Mouse (Mus musculus) midbrain, embryonic 14.5 days (tissue): ENCODE measurements at regions not wholly inside any gene's neighbourhood (a gene's known extent, or its start where the extent isn't known, plus 50 kb on each side); places are given as distances from the start of the nearest gene placed in this dataset.
"Not testable (repeated sequence)": the region's sequence is repeated elsewhere in the genome, so short reads cannot be mapped to it uniquely, and the experiment has no call there.

Experiments used
- ATAC-seq: fragments of 200-750 bp; cut with Nextera tagmentation; 2 replicates; pipeline ENCODE4 v1.8.0; 2017; ENCODE audit warnings: moderate number of reproducible peaks, moderate library complexity; ENCODE audit not compliant: low FRiP score, low TSS enrichment
- DNase-seq: peaks from one replicate; pipeline ENCODE4 v3.0.0-alpha.2; 2015
- H3K27ac ChIP-seq: fragments of 300-500 bp; sonication (generic); replicated peaks from 2 replicates; pipeline ENCODE4 v1.5.1; 2014; ENCODE audit warnings: mild to moderate bottlenecking, low read depth, low read length, moderate library complexity
- H3K27me3 ChIP-seq: fragments of 300-500 bp; sonication (generic); 2 replicates; pipeline ENCODE4 v1.6.1; 2014; ENCODE audit warnings: low read length, control low read depth, mixed read lengths; ENCODE audit not compliant: control insufficient read depth, insufficient read depth
- H3K36me3 ChIP-seq: fragments of 300-500 bp; sonication (generic); 2 replicates; pipeline ENCODE4 v1.6.1; 2014; ENCODE audit warnings: low read length, control low read depth; ENCODE audit not compliant: control insufficient read depth, insufficient read depth
- H3K4me1 ChIP-seq: fragments of 300-500 bp; sonication (generic); 2 replicates; pipeline ENCODE4 v1.6.1; 2014; ENCODE audit warnings: mild to moderate bottlenecking, antibody characterized with exemption, low read length, control low read depth; ENCODE audit not compliant: control insufficient read depth, insufficient read depth
- H3K4me2 ChIP-seq: fragments of 300-500 bp; sonication (generic); 2 replicates; pipeline ENCODE4 v1.6.1; 2014; ENCODE audit warnings: mild to moderate bottlenecking, low read length, moderate library complexity
- H3K4me3 ChIP-seq: fragments of 300-500 bp; sonication (generic); replicated peaks from 2 replicates; pipeline ENCODE4 v1.5.1; 2014; ENCODE audit warnings: low read depth, low read length
- H3K9ac ChIP-seq: fragments of 300-500 bp; sonication (generic); replicated peaks from 2 replicates; pipeline ENCODE4 v1.6.1; 2014; ENCODE audit warnings: mild to moderate bottlenecking, low read length, moderate library complexity
- H3K9me3 ChIP-seq: fragments of 300-500 bp; sonication (generic); 2 replicates; pipeline ENCODE4 v1.6.1; 2016; ENCODE audit warnings: low read length, control low read depth, mixed read lengths; ENCODE audit not compliant: control insufficient read depth
- WGBS: fragments of 180-500 bp; shearing (Covaris S2); extraction: QIAGEN DNeasy Blood & Tissue Kit; methylation state at CpG from one replicate; pipeline ENCODE4 v1.1.7; 2014; 5-methylcytosine and 5-hydroxymethylcytosine counted together

DNA sequence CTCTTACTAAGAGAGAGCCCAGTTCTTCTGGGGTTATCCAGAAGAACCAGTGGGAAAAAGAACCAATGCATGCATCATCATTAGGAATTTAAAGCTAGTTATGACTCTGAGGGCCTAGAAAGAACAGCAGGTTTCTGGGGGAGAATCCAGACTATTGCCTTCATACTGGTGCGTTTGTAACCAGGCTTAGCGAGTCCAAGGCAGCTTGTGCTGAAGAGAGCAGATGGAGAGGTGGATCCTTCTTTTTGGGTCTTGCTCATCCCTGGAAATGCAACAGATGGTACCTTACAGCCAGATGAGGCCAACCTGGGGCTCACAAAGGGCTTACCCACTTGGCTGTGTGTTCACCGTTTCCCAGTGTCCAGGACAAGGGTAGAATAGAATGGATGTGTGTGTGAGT lies 130.1 kb downstream of the Spata19 start:
- Histone ChIP-seq H3K9me3 (no peaks in the 10 kb centered on the region), H3K9ac (no peak overlapping the region), H3K4me2 (no peak overlapping the region), H3K36me3 (no peaks in the 10 kb centered on the region), H3K4me1 (no peaks in the 10 kb centered on the region), H3K27me3 (no peaks in the 10 kb centered on the region), H3K27ac (no peak overlapping the region), H3K4me3 (no peak overlapping the region)
- no peak for DNase-seq
- 89% methylated on average over 3 of the region's 3 CpGs for WGBS
- ATAC-seq: no peak

DNA sequence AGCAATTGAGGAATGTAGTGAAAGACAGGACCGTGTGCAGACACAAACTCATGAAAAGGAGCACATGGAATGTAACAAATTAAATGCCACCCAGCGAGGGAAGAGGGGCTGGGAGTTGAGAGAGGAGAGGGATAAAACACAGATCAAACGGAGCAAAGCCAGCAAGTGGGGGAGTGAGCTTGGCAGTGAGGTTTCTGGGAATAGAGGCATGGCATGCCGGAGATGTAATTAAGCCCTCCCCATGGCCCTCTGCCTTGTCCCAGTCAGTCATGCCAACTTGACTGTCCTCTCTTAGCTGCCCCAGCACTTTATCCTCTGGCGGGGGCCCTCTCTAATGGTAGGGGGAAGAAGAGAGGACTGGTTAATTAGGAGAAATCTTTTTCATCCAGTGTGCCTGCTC lies 141.9 kb downstream of the Spata19 start:
- DNase-seq: peak; percentile 18
- H3K27ac ChIP-seq: no peak overlapping the region
- ATAC-seq: no peak
- H3K4me2 ChIP-seq: no peak overlapping the region
- no peaks in the 10 kb centered on the region for H3K27me3 ChIP-seq
- H3K9ac ChIP-seq: no peak overlapping the region
- no peaks in the 10 kb centered on the region for H3K9me3 ChIP-seq
- WGBS: 25% methylated on average over 5 of the region's 5 CpGs
- no peaks in the 10 kb centered on the region for H3K36me3 ChIP-seq
- no peak overlapping the region for H3K4me3 ChIP-seq
- no peaks in the 10 kb centered on the region for H3K4me1 ChIP-seq

DNA sequence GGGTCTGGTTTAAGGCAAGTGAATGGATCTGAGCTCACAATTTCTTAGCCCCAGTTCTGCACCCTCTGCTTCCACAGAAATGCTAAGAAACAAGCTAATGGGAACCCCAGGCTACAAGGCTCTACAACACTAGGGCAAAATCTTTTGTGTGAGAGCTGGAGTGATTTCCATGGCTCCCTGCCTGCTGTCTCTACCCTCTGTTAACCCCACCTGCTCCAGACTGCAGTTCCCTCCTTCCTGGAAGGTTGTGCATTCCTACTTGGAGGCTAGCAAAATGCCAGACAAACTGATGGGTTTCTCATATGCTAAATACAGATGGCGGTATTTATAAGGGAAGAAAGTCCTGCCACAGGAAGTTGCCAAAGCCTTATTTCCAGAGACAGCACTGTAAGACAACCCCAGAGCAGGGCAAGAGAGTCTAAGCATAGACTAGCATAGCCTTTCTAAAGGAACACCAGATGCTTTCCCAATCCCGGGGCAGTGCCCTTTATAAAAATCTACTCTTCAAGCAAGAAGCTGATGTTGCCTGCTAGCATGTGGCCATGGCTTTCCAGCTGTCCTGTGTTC lies 145.1 kb downstream of the Spata19 start:
- H3K27ac ChIP-seq: no peak overlapping the region
- H3K4me3 ChIP-seq: no peak overlapping the region
- no peaks in the 10 kb centered on the region for H3K4me1 ChIP-seq
- no peak overlapping the region for H3K9ac ChIP-seq
- no peak for ATAC-seq
- DNase-seq: no peak
- no peaks in the 10 kb centered on the region for H3K27me3 ChIP-seq
- no peaks in the 10 kb centered on the region for H3K9me3 ChIP-seq
- no peaks in the 10 kb centered on the region for H3K36me3 ChIP-seq
- WGBS: 88% methylated on average over 2 of the region's 2 CpGs
- H3K4me2 ChIP-seq: no peak overlapping the region

DNA sequence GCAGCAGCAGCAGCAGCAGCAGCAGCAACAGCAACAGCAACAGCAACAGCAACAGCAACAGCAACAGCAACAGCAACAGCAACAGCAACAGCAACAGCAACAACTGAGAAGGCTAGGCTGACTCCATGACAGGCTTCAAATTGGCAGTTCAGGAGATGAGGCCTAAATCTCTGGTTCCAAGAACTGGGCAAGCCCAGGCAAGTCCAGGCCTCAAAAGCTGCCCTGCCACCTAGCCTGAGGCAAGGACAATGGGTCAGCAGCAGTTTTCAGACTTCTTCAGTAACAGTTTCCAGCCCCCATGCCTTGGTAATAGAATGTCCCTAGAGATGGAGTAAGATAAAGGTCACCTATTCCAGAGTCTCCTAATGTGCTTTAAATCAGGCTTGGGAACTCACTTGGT lies 158.1 kb downstream of the Spata19 start:
- not testable (repeated sequence) for H3K4me2 ChIP-seq

DNA sequence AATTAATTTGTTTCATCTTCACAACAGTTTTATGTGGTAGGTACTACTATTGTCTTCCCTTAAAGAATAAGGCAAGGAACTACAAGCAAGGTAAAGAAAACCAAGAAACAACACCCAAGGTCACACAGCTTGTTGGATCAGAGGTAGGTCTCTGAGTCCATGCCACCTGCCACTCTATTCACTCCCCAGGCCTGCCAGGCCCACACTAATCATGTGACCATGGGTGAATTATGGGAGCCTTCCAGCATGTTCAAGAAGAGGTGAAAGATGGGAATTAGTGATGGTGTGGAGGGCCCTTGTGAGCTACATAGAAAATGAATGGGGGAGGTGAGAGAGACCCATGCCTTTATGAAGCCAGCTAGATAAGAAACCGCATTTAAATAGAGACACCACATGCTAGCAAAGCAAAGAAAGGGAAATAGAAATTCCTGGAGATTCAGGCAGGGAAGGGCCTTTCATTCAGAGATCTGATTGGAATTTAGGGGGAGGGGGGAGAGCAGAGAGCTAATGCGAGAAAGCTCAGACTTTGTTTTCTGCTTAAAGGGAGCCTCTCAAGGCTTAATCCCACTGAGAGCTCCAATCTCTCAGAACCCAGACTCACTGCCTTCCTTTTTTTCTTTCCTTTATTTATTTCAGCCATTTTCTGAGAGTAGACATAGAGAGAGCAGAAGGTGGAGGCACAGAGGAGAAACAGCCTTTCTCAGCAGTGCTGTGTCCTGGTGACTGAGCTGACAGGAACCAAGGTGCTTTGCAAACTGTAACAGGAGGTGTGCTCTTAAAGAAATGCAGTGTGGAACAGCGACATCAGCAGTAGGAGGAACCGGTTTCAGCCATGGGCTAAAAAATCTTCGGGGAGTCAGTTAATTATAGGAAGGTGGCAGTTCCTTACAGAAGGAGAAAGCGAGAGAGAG lies 160.0 kb downstream of the Spata19 start:
- H3K9ac ChIP-seq: no peak overlapping the region
- H3K27me3 ChIP-seq: no peaks in the 10 kb centered on the region
- no peaks in the 10 kb centered on the region for H3K9me3 ChIP-seq
- H3K27ac ChIP-seq: peak overlapping the region; percentile 63
- H3K4me1 ChIP-seq: peaks cover 11% of the 10 kb centered on the region
- no peak for ATAC-seq
- no peak overlapping the region for H3K4me3 ChIP-seq
- H3K4me2 ChIP-seq: no peak overlapping the region
- 7% methylated on average over 6 of the region's 6 CpGs for WGBS
- peak; percentile 60 for DNase-seq
- no peaks in the 10 kb centered on the region for H3K36me3 ChIP-seq

More for the DNA sequence above, 158.1 kb downstream of the Spata19 start:
- H3K4me3 ChIP-seq, H3K27me3 ChIP-seq, DNase-seq, H3K36me3 ChIP-seq, H3K9me3 ChIP-seq, ATAC-seq, H3K9ac ChIP-seq, H3K27ac ChIP-seq: not testable (repeated sequence)
- peaks cover 11% of the 10 kb centered on the region for H3K4me1 ChIP-seq

DNA sequence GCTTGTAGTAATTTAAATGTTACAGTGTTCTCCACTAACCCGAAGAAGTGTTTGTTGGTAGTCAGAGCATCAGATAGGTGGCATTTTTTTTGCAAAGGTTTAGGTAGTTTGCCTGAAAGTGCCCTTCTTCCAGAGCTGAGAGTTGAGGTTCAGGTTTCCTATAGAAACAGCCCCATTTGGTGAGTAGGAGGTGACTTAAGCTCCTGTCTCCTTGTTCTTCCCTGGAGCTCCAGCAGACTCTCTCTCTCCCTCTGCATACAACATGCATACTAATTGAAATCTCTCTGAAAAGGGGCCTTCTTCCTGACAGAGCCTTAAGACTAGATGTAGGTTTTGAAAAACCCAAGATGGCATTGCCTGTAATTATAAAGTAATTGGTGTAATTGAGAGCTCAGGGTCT lies 161.3 kb downstream of the Spata19 start:
- Histone ChIP-seq H3K4me2 (no peak overlapping the region), H3K27me3 (no peaks in the 10 kb centered on the region), H3K4me1 (peaks cover 11% of the 10 kb centered on the region), H3K9me3 (no peaks in the 10 kb centered on the region; the same call in 1 of the 2 replicates), H3K4me3 (no peak overlapping the region), H3K9ac (no peak overlapping the region), H3K36me3 (no peaks in the 10 kb centered on the region), H3K27ac (no peak overlapping the region)
- 71% methylated on average over 1 of the region's 1 CpGs for WGBS
- no peak for DNase-seq
- no peak for ATAC-seq

DNA sequence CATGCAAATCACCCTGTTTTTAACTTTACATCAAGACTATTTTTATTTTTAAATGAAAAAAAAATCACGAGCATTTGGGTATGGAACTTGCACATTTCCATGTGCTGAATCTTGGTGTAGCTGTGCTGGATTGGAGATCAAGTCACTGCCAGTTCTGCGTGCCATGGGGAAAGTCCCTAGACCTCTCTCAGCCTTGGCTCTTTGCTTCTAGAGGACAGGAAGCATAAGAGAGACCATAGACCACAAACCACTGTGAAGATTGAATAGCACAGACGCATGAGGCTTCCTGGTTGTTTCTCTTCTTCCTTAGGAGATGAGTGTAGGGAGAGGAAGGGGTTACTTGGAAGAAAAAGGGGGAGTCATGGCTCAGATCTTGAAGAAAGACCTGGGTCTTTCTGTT lies 161.7 kb downstream of the Spata19 start:
- H3K9ac ChIP-seq: no peak overlapping the region
- no peak for DNase-seq
- no peak overlapping the region for H3K4me2 ChIP-seq
- no peak overlapping the region for H3K4me3 ChIP-seq
- no peak for ATAC-seq
- no peaks in the 10 kb centered on the region; the same call in 1 of the 2 replicates for H3K9me3 ChIP-seq
- H3K4me1 ChIP-seq: peaks cover 11% of the 10 kb centered on the region
- 88% methylated on average over 3 of the region's 3 CpGs for WGBS
- H3K36me3 ChIP-seq: no peaks in the 10 kb centered on the region
- no peak overlapping the region for H3K27ac ChIP-seq
- no peaks in the 10 kb centered on the region for H3K27me3 ChIP-seq

DNA sequence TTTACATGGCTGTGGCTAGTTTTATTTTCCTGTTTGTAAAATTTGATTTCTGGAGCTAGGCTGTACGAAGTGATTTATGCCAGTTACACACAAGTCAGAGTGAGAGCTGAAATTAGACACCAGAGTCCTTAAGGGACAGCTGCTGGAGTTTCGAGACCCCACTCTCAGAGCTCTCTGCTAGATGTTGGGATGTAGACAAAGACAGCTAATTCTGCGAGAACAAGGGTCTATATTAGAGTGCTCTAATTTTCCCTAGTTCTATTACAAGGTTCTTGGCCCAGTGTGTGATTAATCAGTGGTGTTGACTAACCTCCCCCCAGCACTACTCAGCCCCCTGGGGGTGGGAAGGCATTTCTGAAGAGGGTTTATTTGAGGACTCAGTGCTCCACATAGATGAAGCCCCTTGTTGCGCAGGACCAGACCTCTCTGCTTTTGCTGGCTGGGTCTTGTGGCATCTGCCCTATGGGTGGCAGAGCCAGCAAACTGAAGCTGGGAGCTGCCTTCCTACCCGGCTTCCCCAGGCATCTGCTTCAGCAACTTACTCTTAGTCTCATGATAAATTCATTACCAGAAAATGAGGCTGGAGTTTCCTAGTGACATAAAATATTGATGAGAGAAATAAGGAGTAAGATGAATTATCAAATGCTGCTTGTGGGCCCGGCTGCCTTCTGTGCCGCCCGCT lies 171.9 kb downstream of the Spata19 start:
- no peak for ATAC-seq
- Histone ChIP-seq H3K4me1 (no peaks in the 10 kb centered on the region), H3K4me2 (no peak overlapping the region), H3K4me3 (no peak overlapping the region), H3K27me3 (no peaks in the 10 kb centered on the region), H3K9ac (no peak overlapping the region), H3K27ac (no peak overlapping the region), H3K36me3 (no peaks in the 10 kb centered on the region), H3K9me3 (no peaks in the 10 kb centered on the region)
- peak; percentile 43 for DNase-seq
- WGBS: 68% methylated on average over 8 of the region's 8 CpGs
